Mouse (Mus musculus) brain, embryonic 14.5 days (tissue): ENCODE results near the gene Mcf2l.

Experiments used
- CTCF ChIP-seq: fragments of 200-500 bp; IDR thresholded peaks from 2 replicates; pipeline ENCODE4 v1.5.1; 2012; ENCODE audit warnings: inconsistent platforms, mild to moderate bottlenecking, moderate library complexity, borderline replicate concordance; ENCODE audit not compliant: insufficient read depth, insufficient read length; ENCODE audit errors: extremely low read depth
- POLR2A ChIP-seq: fragments of 200-500 bp; IDR thresholded peaks from 2 replicates; pipeline ENCODE4 v1.6.1; 2012; ENCODE audit warnings: mild to moderate bottlenecking, inconsistent platforms, borderline replicate concordance; ENCODE audit not compliant: poor library complexity, insufficient read depth, insufficient read length, severe bottlenecking; ENCODE audit errors: extremely low read depth

- TF ChIP-seq CTCF: no peak
- no peak for TF ChIP-seq POLR2A
These were observed 164.0 kb downstream of the Mcf2l start for GRCm38 (mm10) chr8:13037569-13037968.
